Comparison of ENCODE assay signal across 20 mouse cellular contexts in genomic region chr5:101876185-101876584, GRCm38 (mm10).
"Had no signal": no experiment of that assay in that cellular context is flagged by ENCODE, and none has a peak within 500 bp of the region (broad histone marks: within the 10 kb centered on the region; RNA-seq: fewer than 3 reads in every experiment).

No protein-coding gene starts in this region.

- ATAC-seq: intestine, embryonic 15.5 days; midbrain, embryonic 15.5 days had no signal

- H3K9me3 ChIP-seq: intestine, embryonic 15.5 days; kidney, embryonic 15.5 days; liver, embryonic 13.5 days; midbrain, embryonic 12.5 days; midbrain, embryonic 15.5 days; neural tube, embryonic 13.5 days; stomach, embryonic 15.5 days had no signal

- H3K9ac ChIP-seq: intestine, embryonic 15.5 days; kidney, embryonic 15.5 days; liver, embryonic 13.5 days; midbrain, embryonic 12.5 days; midbrain, embryonic 15.5 days; neural tube, embryonic 13.5 days; stomach, embryonic 15.5 days had no signal

- DNase-seq: kidney, adult 11 months; kidney, adult 8-10 months; kidney, postnatal 10 days; layer of hippocampus, adult 9-11 months; layer of hippocampus, postnatal 36 days; liver, embryonic 13.5 days; retina, postnatal 1 day; right cerebral cortex, postnatal 25 days; spleen, adult 18-20 months; thymus, postnatal 36 days had no signal

- H3K4me1 ChIP-seq: intestine, embryonic 15.5 days; liver, embryonic 13.5 days; midbrain, embryonic 12.5 days; midbrain, embryonic 15.5 days; neural tube, embryonic 13.5 days; stomach, embryonic 15.5 days had no signal

- H3K4me2 ChIP-seq: intestine, embryonic 15.5 days; kidney, embryonic 15.5 days; liver, embryonic 13.5 days; midbrain, embryonic 12.5 days; midbrain, embryonic 15.5 days; neural tube, embryonic 13.5 days; stomach, embryonic 15.5 days had no signal

- H3K4me3 ChIP-seq: intestine, embryonic 15.5 days; kidney, embryonic 15.5 days; layer of hippocampus, adult 2 months; left cerebral cortex, adult 2 months; liver, embryonic 13.5 days; midbrain, embryonic 12.5 days; midbrain, embryonic 15.5 days; myocyte; neural tube, embryonic 13.5 days; stomach, embryonic 15.5 days had no signal

- H3K27me3 ChIP-seq: intestine, embryonic 15.5 days; kidney, embryonic 15.5 days; liver, embryonic 13.5 days; midbrain, embryonic 12.5 days; midbrain, embryonic 15.5 days; neural tube, embryonic 13.5 days; stomach, embryonic 15.5 days had no signal

- H3K27ac ChIP-seq: intestine, embryonic 15.5 days; kidney, embryonic 15.5 days; layer of hippocampus, adult 2 months; left cerebral cortex, adult 2 months; liver, embryonic 13.5 days; macrophage; midbrain, embryonic 12.5 days; midbrain, embryonic 15.5 days; neural tube, embryonic 13.5 days; stomach, embryonic 15.5 days had no signal
